Mouse (Mus musculus): Measurements from ENCODE around the gene Gm17604. TPM values are rescaled to one million over a fixed set of nuclear protein-coding genes. Genes with fewer than 3 reads are reported as not detected.
A peak's percentile ranks its signal among the peaks of the same experiment; 100 is the strongest.

The Gm17604 gene
- not detected in 2 replicates for polyA plus RNA-seq (2015; fragmentation: Nextera tagmentation; extraction: Ambion mirVana)

- no peak for DNase-seq (ENCODE audit: low spot score)
These were observed at the start of gene Gm17604 for GRCm38 (mm10) chrX:165004779-165005324. Gene Gm17604, minus strand, starts transcription at chrX:165004829.

- no peak for DNase-seq (ENCODE audit: low spot score)
These were observed 45.3 kb upstream of the Gm17604 start for GRCm38 (mm10) chrX:165049929-165050328.

- DNase-seq (ENCODE audit: low spot score), result no peak
These were observed 1.5 kb downstream of the Gm17604 start for GRCm38 (mm10) chrX:165003141-165003540.

GRCm38 (mm10) chrX:164980193-164980775 is 24.3 kb downstream of the Gm17604 start, which contains the start of the genes Mospd2 and Fancb:
Gene Mospd2, minus strand, starts transcription at chrX:164980375.
Gene Fancb, plus strand, starts transcription at chrX:164980592.
- DNase-seq (ENCODE audit: low spot score), result peak; percentile 85

- DNase-seq (ENCODE audit: low spot score), result no peak
These were observed 25.8 kb downstream of the Gm17604 start for GRCm38 (mm10) chrX:164978866-164979265.

GRCm38 (mm10) chrX:164971206-164971605 is 33.4 kb downstream of the Gm17604 start:
- DNase-seq (ENCODE audit: low spot score), result no peak

GRCm38 (mm10) chrX:164965750-164966448 is 38.7 kb downstream of the Gm17604 start:
- DNase-seq (ENCODE audit: low spot score), result no peak

Other genes with a start within 250 kb of the Gm17604 start
- gene Mospd2, start 24.5 kb downstream of the Gm17604 start, polyA plus RNA-seq (2015; fragmentation: Nextera tagmentation; extraction: Ambion mirVana), result 10.1 and 11.2 TPM in 2 replicates
- 6.4 TPM in 2 replicates for gene Fancb, start 24.2 kb downstream of the Gm17604 start, polyA plus RNA-seq (2015; fragmentation: Nextera tagmentation; extraction: Ambion mirVana)

All from thymus, postnatal 0 days (tissue).